Mouse (Mus musculus) neutrophil, adult 83 days (primary cell): ENCODE measurements around the gene Cyp4a31. TPM values are rescaled to one million over a fixed set of nuclear protein-coding genes. Genes with fewer than 3 reads are reported as not detected.

Experiments
- total RNA-seq, 2 experiments: library from RNA; stranded (reverse); gene quantifications; one replicate each; pipeline ENCODE4 v1.2.4; 2023

The Cyp4a31 gene
- total RNA-seq = not detected

GRCm38 (mm10) chr4:115563401-115563800 lies at the start of gene Cyp4a31:
Gene Cyp4a31 (plus strand): TSS chr4:115563649.

GRCm38 (mm10) chr4:115518000-115518399 lies 45.4 kb upstream of the Cyp4a31 start, which contains the start of gene Cyp4a10:
Gene Cyp4a10 (plus strand): TSS chr4:115518264.

GRCm38 (mm10) chr4:115600611-115601010 lies 37.2 kb downstream of the Cyp4a31 start, which contains the start of gene Cyp4a32:
Gene Cyp4a32 (plus strand): TSS chr4:115600969.

Other genes with a start within 250 kb of the Cyp4a31 start
- not detected for gene Cyp4a12b, start 152.0 kb upstream of the Cyp4a31 start, total RNA-seq
- gene Cyp4a30b, start 111.0 kb upstream of the Cyp4a31 start, total RNA-seq = not detected
- not detected for gene Cyp4a14, start 67.5 kb upstream of the Cyp4a31 start, total RNA-seq
- not detected for gene Cyp4a10, start 45.4 kb upstream of the Cyp4a31 start, total RNA-seq
- gene Cyp4a32, start 37.3 kb downstream of the Cyp4a31 start, total RNA-seq = not detected
- gene Cyp4b1, start 84.1 kb downstream of the Cyp4a31 start, total RNA-seq = not detected
- 10 to 100 TPM; 32.5 to 34.8 TPM for gene Efcab14, start 174.1 kb downstream of the Cyp4a31 start, total RNA-seq
- not detected for gene Tex38, start 217.4 kb downstream of the Cyp4a31 start, total RNA-seq
- gene Atpaf1, start 221.2 kb downstream of the Cyp4a31 start, total RNA-seq = 1 to 10 TPM; 7.1 to 7.6 TPM